Mouse (Mus musculus) limb, embryonic 15.5 days (tissue): ENCODE measurements around the gene Szrd1. TPM values are rescaled to one million over a fixed set of nuclear protein-coding genes. Genes with fewer than 3 reads are reported as not detected.

Source experiments
- ATAC-seq: fragments of 200-750 bp; cut with Nextera tagmentation; 2 replicates; pipeline ENCODE4 v1.8.0; 2017; ENCODE audit warnings: low read depth, moderate TSS enrichment; ENCODE audit not compliant: insufficient number of reproducible peaks, low FRiP score, low TSS enrichment
- H3K27ac ChIP-seq: fragments of 300-500 bp; sonication (generic); 2 replicates; pipeline ENCODE4 v1.5.1; 2015; ENCODE audit warnings: moderate library complexity, mild to moderate bottlenecking, inconsistent platforms
- H3K27me3 ChIP-seq: fragments of 300-500 bp; sonication (generic); 2 replicates; pipeline ENCODE4 v1.6.1; 2015; ENCODE audit warnings: inconsistent platforms
- H3K36me3 ChIP-seq: fragments of 300-500 bp; sonication (generic); 2 replicates; pipeline ENCODE4 v1.6.1; 2015; ENCODE audit warnings: inconsistent platforms
- H3K4me1 ChIP-seq: fragments of 300-500 bp; sonication (generic); 2 replicates; pipeline ENCODE4 v1.6.1; 2015; ENCODE audit warnings: inconsistent platforms
- H3K4me2 ChIP-seq: fragments of 300-500 bp; sonication (generic); 2 replicates; pipeline ENCODE4 v1.6.1; 2015; ENCODE audit warnings: mild to moderate bottlenecking, inconsistent platforms
- H3K4me3 ChIP-seq: fragments of 300-500 bp; sonication (generic); 2 replicates; pipeline ENCODE4 v1.5.1; 2015; ENCODE audit warnings: mild to moderate bottlenecking, inconsistent platforms
- H3K9ac ChIP-seq: fragments of 300-500 bp; sonication (generic); 2 replicates; pipeline ENCODE4 v1.6.1; 2015; ENCODE audit warnings: inconsistent platforms
- H3K9me3 ChIP-seq: fragments of 300-500 bp; sonication (generic); 2 replicates; pipeline ENCODE4 v1.6.1; 2016; ENCODE audit warnings: inconsistent platforms
- WGBS: fragments of 180-500 bp; shearing (Covaris S2); methylation state at CpG from one replicate; pipeline ENCODE4 v1.1.7; 2015; 5-methylcytosine and 5-hydroxymethylcytosine counted together
- polyA plus RNA-seq: library from polyadenylated mRNA; unstranded; fragments of >200 nt; fragmentation: Nextera tagmentation; extraction: Ambion mirVana; gene quantifications from 2 replicates; pipeline ENCODE4 v1.2.1, GENCODE M21; 2015

The Szrd1 gene
- polyA plus RNA-seq, 1 experiment from 2014 or later, result 51.9 TPM

DNA sequence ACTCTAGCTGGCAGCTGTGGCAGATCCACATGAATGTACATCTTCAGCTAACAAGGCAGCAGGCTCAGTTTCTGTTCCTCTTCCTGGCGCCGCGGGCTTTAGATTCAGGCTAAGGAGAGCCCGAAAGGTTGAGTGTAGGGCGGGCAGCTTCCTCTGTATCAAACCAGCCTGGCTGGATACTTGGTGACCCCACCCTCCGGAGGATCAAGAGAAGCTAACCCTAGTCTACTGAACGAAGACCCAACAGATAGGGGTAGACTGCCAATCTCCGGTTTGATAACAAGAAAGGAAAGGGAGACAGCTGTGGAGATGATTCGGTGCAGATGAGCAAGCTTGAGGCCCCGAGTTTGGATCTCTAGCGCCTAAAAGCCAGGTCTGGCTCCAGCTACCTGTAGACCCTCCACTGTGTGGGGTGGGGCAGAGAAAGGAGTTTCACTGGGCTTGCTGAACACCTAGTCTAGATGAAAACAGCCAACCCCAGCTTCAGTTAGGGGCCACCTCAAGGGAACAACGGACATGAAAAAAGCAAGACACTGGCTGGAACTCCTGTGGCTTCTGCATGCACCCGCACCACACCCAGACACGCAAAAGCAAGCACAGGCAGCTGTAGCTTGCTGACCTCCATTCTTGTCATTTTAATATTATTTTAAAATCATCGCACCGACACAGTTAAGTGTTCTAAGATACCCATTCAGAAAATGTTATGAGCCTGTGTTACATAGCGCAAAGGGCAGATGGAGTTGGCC is 62.6 kb downstream of the Szrd1 start:
- H3K4me3 ChIP-seq, result peak overlapping the region; percentile 95
- WGBS, result 72% methylated on average over 17 of the region's 17 CpGs
- no peak for ATAC-seq
- peaks cover 24% of the 10 kb centered on the region for H3K4me1 ChIP-seq
- peak overlapping the region; percentile 51 for H3K27ac ChIP-seq
- H3K36me3 ChIP-seq, result peaks cover 30% of the 10 kb centered on the region
- no peaks in the 10 kb centered on the region for H3K27me3 ChIP-seq
- H3K4me2 ChIP-seq, result peak overlapping the region; percentile 90
- peak overlapping the region; percentile 68 for H3K9ac ChIP-seq
- no peaks in the 10 kb centered on the region for H3K9me3 ChIP-seq

DNA sequence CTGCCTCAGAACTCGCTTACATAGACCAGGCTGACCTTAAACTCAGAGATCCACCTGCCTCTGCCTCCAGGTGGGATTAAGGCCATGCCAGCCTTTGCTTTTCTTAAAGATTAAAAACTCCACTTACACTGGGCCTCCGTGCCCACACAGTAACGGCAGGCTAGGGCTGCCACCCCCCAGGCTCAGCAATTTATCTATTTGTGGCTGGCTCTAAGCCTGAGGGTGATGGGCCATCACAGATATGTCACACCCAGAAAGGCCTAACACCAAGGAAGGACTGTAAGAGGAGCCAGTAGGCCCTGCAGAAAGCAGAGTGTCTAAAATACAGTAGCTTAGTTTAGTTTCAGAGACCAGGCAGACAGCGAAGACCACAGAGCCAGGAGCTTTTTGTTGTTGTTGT is 65.5 kb downstream of the Szrd1 start:
- H3K9me3 ChIP-seq, result no peaks in the 10 kb centered on the region
- H3K27me3 ChIP-seq, result no peaks in the 10 kb centered on the region
- H3K4me2 ChIP-seq, result no peak overlapping the region
- no peak for ATAC-seq
- H3K9ac ChIP-seq, result no peak overlapping the region
- 95% methylated on average over 4 of the region's 4 CpGs for WGBS
- H3K36me3 ChIP-seq, result peaks cover 59% of the 10 kb centered on the region
- H3K4me3 ChIP-seq, result no peak overlapping the region
- H3K27ac ChIP-seq, result no peak overlapping the region
- peaks cover 24% of the 10 kb centered on the region for H3K4me1 ChIP-seq

DNA sequence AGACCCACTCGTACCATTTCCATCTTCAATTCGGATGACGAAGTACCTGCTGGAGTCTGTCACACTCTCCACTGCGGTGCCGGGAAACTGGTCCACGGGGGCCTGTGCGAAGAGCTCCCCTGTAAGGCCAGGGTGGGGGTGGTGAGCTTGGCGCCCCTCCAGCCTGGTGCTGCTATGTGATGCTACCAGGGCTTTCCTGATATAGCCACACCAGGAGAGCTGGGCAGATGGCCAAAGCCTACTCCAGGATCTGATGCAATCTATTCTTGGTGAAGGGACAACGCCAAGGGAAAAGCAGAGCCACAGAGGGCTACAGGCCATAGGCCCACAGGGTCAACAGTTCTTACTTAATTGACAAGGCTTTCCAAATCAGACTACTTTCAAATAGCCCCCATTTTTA is 65.9 kb downstream of the Szrd1 start:
- H3K4me3 ChIP-seq, result no peak overlapping the region
- H3K9me3 ChIP-seq, result no peaks in the 10 kb centered on the region
- no peak overlapping the region for H3K27ac ChIP-seq
- H3K9ac ChIP-seq, result no peak overlapping the region
- peaks cover 24% of the 10 kb centered on the region for H3K4me1 ChIP-seq
- H3K36me3 ChIP-seq, result peaks cover 63% of the 10 kb centered on the region
- no peak for ATAC-seq
- H3K27me3 ChIP-seq, result no peaks in the 10 kb centered on the region
- H3K4me2 ChIP-seq, result no peak overlapping the region
- WGBS, result 89% methylated on average over 9 of the region's 9 CpGs

DNA sequence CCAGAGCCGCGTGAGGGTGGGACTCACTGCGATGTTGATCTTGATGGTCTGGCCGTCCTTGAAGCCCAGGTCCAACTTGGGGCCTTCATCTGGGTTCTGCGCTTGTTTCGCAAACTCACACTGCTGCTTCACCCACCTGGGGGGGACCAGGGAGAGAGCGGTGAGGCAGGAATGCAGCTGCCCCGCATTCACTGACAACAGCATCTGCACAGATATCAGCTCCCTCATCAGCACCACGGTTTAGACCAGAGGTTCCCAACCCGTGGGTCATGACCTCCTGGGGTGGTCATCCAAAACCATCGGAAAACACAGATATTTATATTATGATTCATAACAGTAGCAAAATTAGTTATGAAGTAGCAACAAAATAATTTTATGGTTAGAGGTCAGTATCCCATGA is 67.1 kb downstream of the Szrd1 start:
- no peak overlapping the region for H3K9ac ChIP-seq
- H3K36me3 ChIP-seq, result peaks cover 75% of the 10 kb centered on the region
- H3K4me1 ChIP-seq, result peaks cover 22% of the 10 kb centered on the region
- no peak overlapping the region for H3K4me3 ChIP-seq
- no peaks in the 10 kb centered on the region for H3K9me3 ChIP-seq
- WGBS, result 87% methylated on average over 11 of the region's 11 CpGs
- no peak for ATAC-seq
- H3K27ac ChIP-seq, result no peak overlapping the region
- H3K4me2 ChIP-seq, result no peak overlapping the region
- H3K27me3 ChIP-seq, result no peaks in the 10 kb centered on the region

DNA sequence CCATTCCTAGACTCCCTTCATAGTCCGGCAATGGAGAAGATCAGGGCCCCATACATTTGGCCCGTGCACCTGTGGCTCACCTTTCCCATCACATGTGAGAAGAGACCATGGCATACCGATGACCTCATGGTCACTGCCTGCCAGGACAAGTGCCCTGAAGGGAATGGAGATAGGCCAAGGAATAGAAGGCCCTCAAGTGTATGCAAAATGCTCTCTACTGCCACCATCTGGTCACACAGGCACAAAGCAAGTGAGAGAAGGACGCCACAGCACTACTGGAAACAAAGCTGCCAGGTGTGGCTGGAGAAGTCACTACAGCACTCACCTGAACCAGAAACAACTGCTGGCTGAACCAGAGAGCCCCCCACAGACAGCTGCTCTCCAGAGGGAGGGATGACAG is 69.8 kb downstream of the Szrd1 start:
- Histone ChIP-seq H3K36me3 (peaks cover 92% of the 10 kb centered on the region), H3K27ac (no peak overlapping the region), H3K4me2 (no peak overlapping the region), H3K9ac (no peak overlapping the region), H3K9me3 (no peaks in the 10 kb centered on the region), H3K4me3 (no peak overlapping the region), H3K27me3 (no peaks in the 10 kb centered on the region), H3K4me1 (peaks cover 16% of the 10 kb centered on the region)
- WGBS, result 56% methylated on average over 4 of the region's 4 CpGs
- ATAC-seq, result no peak

DNA sequence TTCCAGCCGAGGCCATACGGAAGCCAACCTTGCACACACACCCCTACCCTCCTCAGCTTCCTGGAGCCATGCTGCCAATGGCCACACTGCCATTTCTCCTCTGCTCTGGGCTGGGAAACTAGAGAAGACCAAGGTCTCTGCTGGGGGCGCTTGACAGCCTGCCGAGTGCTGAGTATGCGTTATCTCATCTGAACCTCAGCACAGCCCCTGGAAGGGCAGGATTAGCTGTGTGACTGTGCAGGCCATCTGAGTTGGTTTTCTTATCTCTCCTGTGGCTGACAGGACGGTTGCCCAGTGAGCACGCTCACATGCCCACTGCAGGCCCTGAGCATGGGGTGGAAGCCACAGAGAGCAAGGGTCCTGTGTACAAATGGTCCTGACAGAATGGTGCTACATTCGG is 70.9 kb downstream of the Szrd1 start:
- no peaks in the 10 kb centered on the region for H3K27me3 ChIP-seq
- H3K9me3 ChIP-seq, result no peaks in the 10 kb centered on the region
- no peak overlapping the region for H3K4me3 ChIP-seq
- H3K4me1 ChIP-seq, result peaks cover 11% of the 10 kb centered on the region
- no peak for ATAC-seq
- H3K4me2 ChIP-seq, result no peak overlapping the region
- H3K27ac ChIP-seq, result no peak overlapping the region
- 88% methylated on average over 8 of the region's 8 CpGs for WGBS
- H3K9ac ChIP-seq, result no peak overlapping the region
- peaks cover 83% of the 10 kb centered on the region for H3K36me3 ChIP-seq

DNA sequence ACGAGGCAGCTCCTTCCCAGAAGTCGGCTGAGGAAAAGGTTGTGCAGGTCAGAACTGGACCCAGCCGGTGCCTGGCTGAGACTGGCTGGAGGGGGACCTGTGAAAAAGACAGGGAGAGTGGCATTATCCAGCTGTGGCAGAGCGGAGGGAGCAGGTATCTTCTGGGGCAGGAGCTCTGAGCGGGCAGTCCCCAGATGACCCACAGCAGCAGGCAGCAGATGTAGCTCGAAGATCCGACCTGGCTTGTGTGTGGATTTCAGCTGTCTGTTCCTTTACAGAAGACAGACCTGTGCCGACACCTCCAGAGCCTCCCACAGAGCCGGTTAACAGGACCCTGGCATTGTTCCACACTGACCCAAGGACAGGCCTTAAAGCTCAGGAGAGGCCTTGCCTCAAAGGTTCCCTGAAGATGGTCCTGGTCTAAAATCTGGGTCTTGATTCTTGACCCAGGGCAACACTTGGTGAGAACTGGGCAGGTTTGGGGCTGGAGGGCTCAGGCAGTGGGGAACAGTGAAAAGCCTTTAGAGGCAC is 72.0 kb downstream of the Szrd1 start:
- H3K9me3 ChIP-seq, result no peaks in the 10 kb centered on the region
- H3K27ac ChIP-seq, result 0 out of 2 replicates have a peak overlapping the region, but pooled peaks have one; percentile 8
- peaks cover 10% of the 10 kb centered on the region for H3K4me1 ChIP-seq
- no peak overlapping the region for H3K4me3 ChIP-seq
- no peak overlapping the region for H3K9ac ChIP-seq
- no peak for ATAC-seq
- no peaks in the 10 kb centered on the region for H3K27me3 ChIP-seq
- H3K4me2 ChIP-seq, result no peak overlapping the region
- WGBS, result 81% methylated on average over 9 of the region's 9 CpGs
- peaks cover 72% of the 10 kb centered on the region for H3K36me3 ChIP-seq

DNA sequence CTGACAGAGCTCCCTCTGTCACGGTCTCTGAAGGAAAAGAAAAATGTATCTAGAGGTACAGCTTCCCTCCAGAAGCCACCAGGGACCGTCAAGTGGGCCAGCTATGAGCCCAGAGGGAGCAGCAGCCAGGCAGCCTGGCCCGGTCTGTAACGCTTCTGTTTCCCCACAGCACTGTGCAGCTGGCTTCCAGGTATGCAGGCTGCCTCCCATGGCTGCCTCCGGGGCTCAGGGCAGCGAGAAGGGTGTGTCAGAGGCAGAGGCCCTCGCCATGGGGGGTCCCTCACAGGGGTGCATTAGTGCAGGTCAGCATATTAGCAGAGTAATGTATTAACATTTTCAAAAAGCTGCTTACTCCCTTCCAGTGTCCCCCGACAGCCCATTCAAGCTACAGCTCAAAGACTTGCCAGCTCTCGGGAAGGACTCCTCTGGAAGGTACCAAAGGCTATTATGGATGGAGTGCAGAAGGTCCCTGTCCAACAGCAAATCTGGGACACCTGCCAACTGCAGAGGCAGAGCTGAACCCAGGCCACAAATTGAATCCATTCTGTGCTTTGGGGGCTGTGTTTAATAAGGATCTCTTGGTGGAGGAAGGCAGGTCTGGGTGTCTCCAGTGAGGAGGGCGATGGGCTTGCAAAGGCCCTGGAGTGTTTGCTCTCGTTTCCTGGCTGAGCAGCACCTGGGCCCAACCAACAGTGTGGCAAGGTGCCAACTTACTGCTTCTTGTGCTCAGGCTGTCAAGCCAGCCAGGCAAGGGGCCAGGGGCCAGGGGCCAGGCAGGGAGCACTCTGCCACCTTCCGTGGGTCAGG is 72.7 kb downstream of the Szrd1 start:
- Histone ChIP-seq H3K9me3 (no peaks in the 10 kb centered on the region), H3K4me2 (no peak overlapping the region), H3K9ac (no peak overlapping the region), H3K4me3 (no peak overlapping the region), H3K36me3 (peaks cover 66% of the 10 kb centered on the region), H3K27ac (peak overlapping the region; percentile 8; the same call in 1 of the 2 replicates), H3K27me3 (no peaks in the 10 kb centered on the region), H3K4me1 (peaks cover 10% of the 10 kb centered on the region)
- ATAC-seq, result no peak
- WGBS, result 66% methylated on average over 12 of the region's 12 CpGs

DNA sequence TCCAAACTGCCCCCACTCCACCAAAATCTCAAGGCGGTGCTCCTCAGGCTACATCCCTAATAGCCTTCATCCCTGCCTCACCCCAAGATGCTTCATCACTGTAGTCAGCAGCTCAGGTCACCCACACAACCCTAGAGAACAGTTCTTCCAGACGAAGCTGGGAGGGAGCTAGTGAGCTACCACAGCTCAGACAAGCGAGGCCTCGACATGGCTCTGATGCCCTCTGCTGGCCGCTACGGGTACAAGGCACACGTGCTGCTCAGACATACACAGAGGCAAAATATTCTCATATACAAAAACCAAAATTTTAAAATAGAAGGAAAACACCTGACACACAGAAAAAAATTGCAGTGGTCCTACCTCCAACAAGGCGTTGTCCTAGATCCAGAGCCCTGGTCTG is 74.5 kb downstream of the Szrd1 start:
- Histone ChIP-seq H3K4me3 (no peak overlapping the region), H3K4me2 (no peak overlapping the region), H3K36me3 (peaks cover 48% of the 10 kb centered on the region), H3K27me3 (no peaks in the 10 kb centered on the region), H3K9me3 (no peaks in the 10 kb centered on the region), H3K27ac (no peak overlapping the region), H3K9ac (no peak overlapping the region), H3K4me1 (peaks cover 13% of the 10 kb centered on the region)
- ATAC-seq, result no peak
- WGBS, result 7% methylated on average over 8 of the region's 8 CpGs

DNA sequence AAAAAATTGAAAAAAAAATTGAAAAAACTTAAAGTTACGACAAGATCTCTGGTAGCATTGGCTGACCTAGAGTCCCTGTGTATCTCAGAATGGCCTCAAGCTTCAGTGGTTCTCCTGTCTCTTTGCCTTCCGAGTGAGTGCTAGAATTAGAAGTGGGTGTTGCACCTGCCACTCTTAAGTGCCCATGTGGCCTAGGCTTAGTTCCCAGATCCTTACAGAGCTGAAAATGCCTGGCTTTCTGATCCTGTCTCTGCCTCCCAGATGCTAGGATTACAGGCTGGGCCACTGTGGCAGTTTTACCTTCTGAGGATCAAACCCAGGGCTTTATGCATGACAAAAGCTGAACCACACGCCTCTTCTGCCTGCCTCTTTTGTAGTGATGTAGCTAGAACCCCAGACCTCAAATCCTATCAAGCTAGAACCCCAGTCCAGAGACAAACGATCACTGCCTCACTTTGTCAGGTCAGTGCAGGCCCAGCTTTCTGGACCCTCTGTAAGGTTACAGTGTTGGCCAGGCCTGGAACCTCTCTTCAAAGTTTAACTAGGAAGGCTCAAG is 75.4 kb downstream of the Szrd1 start:
- H3K9me3 ChIP-seq, result no peaks in the 10 kb centered on the region
- peaks cover 38% of the 10 kb centered on the region for H3K36me3 ChIP-seq
- WGBS, result 89% methylated on average over 4 of the region's 4 CpGs
- no peak overlapping the region for H3K4me2 ChIP-seq
- no peaks in the 10 kb centered on the region for H3K27me3 ChIP-seq
- no peak overlapping the region for H3K27ac ChIP-seq
- H3K9ac ChIP-seq, result no peak overlapping the region
- peaks cover 20% of the 10 kb centered on the region for H3K4me1 ChIP-seq
- no peak overlapping the region for H3K4me3 ChIP-seq
- no peak for ATAC-seq
